Mouse (Mus musculus): ENCODE measurements around the gene Coro2b. TPM values are rescaled to one million over a fixed set of nuclear protein-coding genes. Genes with fewer than 3 reads are reported as not detected.

The Coro2b gene
- polyA plus RNA-seq, 1 experiment from 2014 or later = 29.0 TPM

- DNase-seq (ENCODE audit: low spot score) = no peak
Observed at GRCm38 (mm10) chr9:62543878-62544277, 7.0 kb upstream of the Coro2b start.

GRCm38 (mm10) chr9:62541606-62542005 lies 4.8 kb upstream of the Coro2b start:
- Histone ChIP-seq H3K27me3 (replicated peaks; ENCODE audit: control insufficient read depth, insufficient read depth, low read length) (no peaks in the 10 kb centered on the region), H3K4me2 (ENCODE audit: low read length) (no peak overlapping the region), H3K9me3 (replicated peaks; ENCODE audit: control insufficient read depth, low read length) (no peaks in the 10 kb centered on the region), H3K27ac (ENCODE audit: low read depth, low read length) (peak overlapping the region; percentile 95), H3K9ac (ENCODE audit: low read length) (peak overlapping the region; percentile 40; the same call in 1 of the 2 replicates), H3K36me3 (ENCODE audit: control insufficient read depth, insufficient read depth, low read length) (no peaks in the 10 kb centered on the region), H3K4me3 (ENCODE audit: low read depth, low read length) (no peak overlapping the region), H3K4me1 (ENCODE audit: control insufficient read depth, insufficient read depth, low read length) (peaks cover 50% of the 10 kb centered on the region)
- DNase-seq (ENCODE audit: low spot score) (no peak), ATAC-seq (no peak)
- WGBS = 54% methylated on average over 10 of the region's 10 CpGs

More at GRCm38 (mm10) chr9:62543878-62544277, 7.0 kb upstream of the Coro2b start:
- H3K4me2 ChIP-seq (ENCODE audit: low read length) = no peak overlapping the region
- H3K9me3 ChIP-seq (replicated peaks; ENCODE audit: control insufficient read depth, low read length) = no peaks in the 10 kb centered on the region
- H3K4me1 ChIP-seq (ENCODE audit: control insufficient read depth, insufficient read depth, low read length) = peaks cover 40% of the 10 kb centered on the region
- H3K27me3 ChIP-seq (replicated peaks; ENCODE audit: control insufficient read depth, insufficient read depth, low read length) = no peaks in the 10 kb centered on the region
- no peak for ATAC-seq
- WGBS = 90% methylated on average over 4 of the region's 4 CpGs
- H3K4me3 ChIP-seq (ENCODE audit: low read depth, low read length) = no peak overlapping the region
- no peak overlapping the region for H3K9ac ChIP-seq (ENCODE audit: low read length)
- no peaks in the 10 kb centered on the region for H3K36me3 ChIP-seq (ENCODE audit: control insufficient read depth, insufficient read depth, low read length)
- no peak overlapping the region for H3K27ac ChIP-seq (ENCODE audit: low read depth, low read length)

GRCm38 (mm10) chr9:62541182-62541581 lies 4.3 kb upstream of the Coro2b start:
- H3K4me2 ChIP-seq (ENCODE audit: low read length) = 0 out of 2 replicates have a peak overlapping the region, but pooled peaks have one; percentile 17
- H3K4me3 ChIP-seq (ENCODE audit: low read depth, low read length) = no peak overlapping the region
- H3K9ac ChIP-seq (ENCODE audit: low read length) = peak overlapping the region; percentile 40
- DNase-seq (ENCODE audit: low spot score) (peak; percentile 78), ATAC-seq (peak; percentile 32)
- no peaks in the 10 kb centered on the region for H3K9me3 ChIP-seq (replicated peaks; ENCODE audit: control insufficient read depth, low read length)
- H3K27me3 ChIP-seq (replicated peaks; ENCODE audit: control insufficient read depth, insufficient read depth, low read length) = no peaks in the 10 kb centered on the region
- H3K4me1 ChIP-seq (ENCODE audit: control insufficient read depth, insufficient read depth, low read length) = peaks cover 50% of the 10 kb centered on the region
- no peaks in the 10 kb centered on the region for H3K36me3 ChIP-seq (ENCODE audit: control insufficient read depth, insufficient read depth, low read length)
- H3K27ac ChIP-seq (ENCODE audit: low read depth, low read length) = peak overlapping the region; percentile 95
- 19% methylated on average over 8 of the region's 8 CpGs for WGBS

- DNase-seq (ENCODE audit: low spot score) (peak; percentile 92), ATAC-seq (peak; percentile 71)
- no peak overlapping the region for H3K4me3 ChIP-seq (ENCODE audit: low read depth, low read length)
- WGBS = 16% methylated on average over 10 of the region's 10 CpGs
- no peaks in the 10 kb centered on the region for H3K9me3 ChIP-seq (replicated peaks; ENCODE audit: control insufficient read depth, low read length)
- H3K27ac ChIP-seq (ENCODE audit: low read depth, low read length) = peak overlapping the region; percentile 95
- no peaks in the 10 kb centered on the region for H3K36me3 ChIP-seq (ENCODE audit: control insufficient read depth, insufficient read depth, low read length)
- peaks cover 52% of the 10 kb centered on the region for H3K4me1 ChIP-seq (ENCODE audit: control insufficient read depth, insufficient read depth, low read length)
- H3K9ac ChIP-seq (ENCODE audit: low read length) = peak overlapping the region; percentile 40; the same call in 1 of the 2 replicates
- 0 out of 2 replicates have a peak overlapping the region, but pooled peaks have one; percentile 17 for H3K4me2 ChIP-seq (ENCODE audit: low read length)
- H3K27me3 ChIP-seq (replicated peaks; ENCODE audit: control insufficient read depth, insufficient read depth, low read length) = no peaks in the 10 kb centered on the region
Observed at GRCm38 (mm10) chr9:62540736-62541135, 3.9 kb upstream of the Coro2b start.

- WGBS = 76% methylated on average over 9 of the region's 9 CpGs
- ATAC-seq = no peak
Observed at GRCm38 (mm10) chr9:62540166-62540565, 3.3 kb upstream of the Coro2b start.

GRCm38 (mm10) chr9:62539251-62539711 lies 2.4 kb upstream of the Coro2b start:
- Histone ChIP-seq H3K27ac (ENCODE audit: low read depth, low read length) (peak overlapping the region; percentile 75), H3K27me3 (replicated peaks; ENCODE audit: control insufficient read depth, insufficient read depth, low read length) (no peaks in the 10 kb centered on the region), H3K4me1 (ENCODE audit: control insufficient read depth, insufficient read depth, low read length) (peaks cover 56% of the 10 kb centered on the region), H3K4me2 (ENCODE audit: low read length) (no peak overlapping the region), H3K4me3 (ENCODE audit: low read depth, low read length) (no peak overlapping the region), H3K9ac (ENCODE audit: low read length) (no peak overlapping the region), H3K36me3 (ENCODE audit: control insufficient read depth, insufficient read depth, low read length) (no peaks in the 10 kb centered on the region), H3K9me3 (replicated peaks; ENCODE audit: control insufficient read depth, low read length) (no peaks in the 10 kb centered on the region)
- DNase-seq (ENCODE audit: low spot score) (no peak), ATAC-seq (no peak)
- WGBS = 72% methylated on average over 9 of the region's 9 CpGs

More at GRCm38 (mm10) chr9:62540166-62540565, 3.3 kb upstream of the Coro2b start:
- no peak for DNase-seq (ENCODE audit: low spot score)
- H3K36me3 ChIP-seq (ENCODE audit: control insufficient read depth, insufficient read depth, low read length) = no peaks in the 10 kb centered on the region
- no peaks in the 10 kb centered on the region for H3K9me3 ChIP-seq (replicated peaks; ENCODE audit: control insufficient read depth, low read length)
- H3K27me3 ChIP-seq (replicated peaks; ENCODE audit: control insufficient read depth, insufficient read depth, low read length) = no peaks in the 10 kb centered on the region
- peak overlapping the region; percentile 0; the same call in 1 of the 2 replicates for H3K9ac ChIP-seq (ENCODE audit: low read length)
- peak overlapping the region; percentile 95 for H3K27ac ChIP-seq (ENCODE audit: low read depth, low read length)
- no peak overlapping the region for H3K4me2 ChIP-seq (ENCODE audit: low read length)
- H3K4me3 ChIP-seq (ENCODE audit: low read depth, low read length) = no peak overlapping the region
- H3K4me1 ChIP-seq (ENCODE audit: control insufficient read depth, insufficient read depth, low read length) = peaks cover 58% of the 10 kb centered on the region

- 74% methylated on average over 6 of the region's 6 CpGs for WGBS
- Histone ChIP-seq H3K27me3 (replicated peaks; ENCODE audit: control insufficient read depth, insufficient read depth, low read length) (no peaks in the 10 kb centered on the region), H3K4me3 (ENCODE audit: low read depth, low read length) (no peak overlapping the region), H3K4me2 (ENCODE audit: low read length) (no peak overlapping the region), H3K27ac (ENCODE audit: low read depth, low read length) (no peak overlapping the region), H3K4me1 (ENCODE audit: control insufficient read depth, insufficient read depth, low read length) (peaks cover 70% of the 10 kb centered on the region), H3K9ac (ENCODE audit: low read length) (no peak overlapping the region), H3K9me3 (replicated peaks; ENCODE audit: control insufficient read depth, low read length) (no peaks in the 10 kb centered on the region), H3K36me3 (ENCODE audit: control insufficient read depth, insufficient read depth, low read length) (no peaks in the 10 kb centered on the region)
- DNase-seq (ENCODE audit: low spot score) = no peak
- no peak for ATAC-seq
Observed at GRCm38 (mm10) chr9:62537941-62538340, 1.1 kb upstream of the Coro2b start.

GRCm38 (mm10) chr9:62536119-62536654 lies 657 bp downstream of the Coro2b start:
- H3K27ac ChIP-seq (ENCODE audit: low read depth, low read length) = peak overlapping the region; percentile 96
- H3K36me3 ChIP-seq (ENCODE audit: control insufficient read depth, insufficient read depth, low read length) = no peaks in the 10 kb centered on the region
- H3K4me2 ChIP-seq (ENCODE audit: low read length) = peak overlapping the region; percentile 84
- no peaks in the 10 kb centered on the region for H3K27me3 ChIP-seq (replicated peaks; ENCODE audit: control insufficient read depth, insufficient read depth, low read length)
- ATAC-seq (peak; percentile 38), DNase-seq (ENCODE audit: low spot score) (peak; percentile 78)
- peak overlapping the region; percentile 75 for H3K4me3 ChIP-seq (ENCODE audit: low read depth, low read length)
- peak overlapping the region; percentile 98 for H3K9ac ChIP-seq (ENCODE audit: low read length)
- peaks cover 74% of the 10 kb centered on the region for H3K4me1 ChIP-seq (ENCODE audit: control insufficient read depth, insufficient read depth, low read length)
- 2% methylated on average over 29 of the region's 29 CpGs for WGBS
- H3K9me3 ChIP-seq (replicated peaks; ENCODE audit: control insufficient read depth, low read length) = no peaks in the 10 kb centered on the region

- no peaks in the 10 kb centered on the region for H3K9me3 ChIP-seq (replicated peaks; ENCODE audit: control insufficient read depth, low read length)
- no peaks in the 10 kb centered on the region for H3K27me3 ChIP-seq (replicated peaks; ENCODE audit: control insufficient read depth, insufficient read depth, low read length)
- peak overlapping the region; percentile 96 for H3K27ac ChIP-seq (ENCODE audit: low read depth, low read length)
- peak overlapping the region; percentile 75 for H3K4me3 ChIP-seq (ENCODE audit: low read depth, low read length)
- no peaks in the 10 kb centered on the region for H3K36me3 ChIP-seq (ENCODE audit: control insufficient read depth, insufficient read depth, low read length)
- peak overlapping the region; percentile 98 for H3K9ac ChIP-seq (ENCODE audit: low read length)
- H3K4me1 ChIP-seq (ENCODE audit: control insufficient read depth, insufficient read depth, low read length) = peaks cover 73% of the 10 kb centered on the region
- H3K4me2 ChIP-seq (ENCODE audit: low read length) = peak overlapping the region; percentile 84
- 53% methylated on average over 8 of the region's 8 CpGs for WGBS
- no peak for DNase-seq (ENCODE audit: low spot score)
- ATAC-seq = no peak
Observed at GRCm38 (mm10) chr9:62535566-62535965, 1.3 kb downstream of the Coro2b start.
